Mouse (Mus musculus) liver, embryonic 11.5 days (tissue): ENCODE measurements around the gene Dclk1. TPM values are rescaled to one million over a fixed set of nuclear protein-coding genes. Genes with fewer than 3 reads are reported as not detected.

Experiments used
- ATAC-seq: fragments of 200-750 bp; cut with Nextera tagmentation; replicated peaks from 2 replicates; pipeline ENCODE4 v1.8.0; 2017; ENCODE audit warnings: moderate number of reproducible peaks, mild to moderate bottlenecking, moderate TSS enrichment, moderate library complexity; ENCODE audit not compliant: low FRiP score
- DNase-seq: peaks from one replicate; pipeline ENCODE4 v3.0.0-alpha.2; 2017; ENCODE audit warnings: low spot score
- H3K27ac ChIP-seq: fragments of 300-500 bp; sonication (generic); 2 replicates; pipeline ENCODE4 v1.5.1; 2014; ENCODE audit warnings: mild to moderate bottlenecking, low read depth, low read length, control low read depth
- H3K27me3 ChIP-seq: fragments of 300-500 bp; sonication (generic); replicated peaks from 2 replicates; pipeline ENCODE4 v1.6.1; 2014; ENCODE audit warnings: low read length, mixed read lengths; ENCODE audit not compliant: control insufficient read depth, insufficient read depth
- H3K36me3 ChIP-seq: fragments of 300-500 bp; sonication (generic); 2 replicates; pipeline ENCODE4 v1.6.1; 2014; ENCODE audit warnings: mild to moderate bottlenecking, low read length, moderate library complexity, mixed read lengths; ENCODE audit not compliant: control insufficient read depth, insufficient read depth
- H3K4me1 ChIP-seq: fragments of 300-500 bp; sonication (generic); replicated peaks from 2 replicates; pipeline ENCODE4 v1.6.1; 2014; ENCODE audit warnings: low read length, mixed read lengths; ENCODE audit not compliant: control insufficient read depth, insufficient read depth
- H3K4me2 ChIP-seq: fragments of 300-500 bp; sonication (generic); 2 replicates; pipeline ENCODE4 v1.6.1; 2014; ENCODE audit warnings: mild to moderate bottlenecking, control low read depth, moderate library complexity
- H3K4me3 ChIP-seq: fragments of 300-500 bp; sonication (generic); 2 replicates; pipeline ENCODE4 v1.5.1; 2014; ENCODE audit warnings: low read depth, low read length, control low read depth
- H3K9ac ChIP-seq: fragments of 300-500 bp; sonication (generic); 2 replicates; pipeline ENCODE4 v1.6.1; 2014; ENCODE audit warnings: low read depth, low read length, control low read depth
- H3K9me3 ChIP-seq: fragments of 300-500 bp; sonication (generic); 2 replicates; pipeline ENCODE4 v1.6.1; 2016; ENCODE audit warnings: low read length, inconsistent platforms, mixed read lengths; ENCODE audit not compliant: control insufficient read depth
- WGBS: fragments of 180-500 bp; shearing (Covaris S2); extraction: QIAGEN DNeasy Blood & Tissue Kit; methylation state at CpG from one replicate; pipeline ENCODE4 v1.1.7; 2014; 5-methylcytosine and 5-hydroxymethylcytosine counted together
- polyA plus RNA-seq: library from polyadenylated mRNA; unstranded; fragments of >200 nt; fragmentation: Nextera tagmentation; extraction: Ambion mirVana; gene quantifications from 2 replicates; pipeline ENCODE4 v1.2.1, GENCODE M21; 2014

Dclk1 gene
- polyA plus RNA-seq, 1 experiment from 2014 or later, result 3.3 TPM

DNA sequence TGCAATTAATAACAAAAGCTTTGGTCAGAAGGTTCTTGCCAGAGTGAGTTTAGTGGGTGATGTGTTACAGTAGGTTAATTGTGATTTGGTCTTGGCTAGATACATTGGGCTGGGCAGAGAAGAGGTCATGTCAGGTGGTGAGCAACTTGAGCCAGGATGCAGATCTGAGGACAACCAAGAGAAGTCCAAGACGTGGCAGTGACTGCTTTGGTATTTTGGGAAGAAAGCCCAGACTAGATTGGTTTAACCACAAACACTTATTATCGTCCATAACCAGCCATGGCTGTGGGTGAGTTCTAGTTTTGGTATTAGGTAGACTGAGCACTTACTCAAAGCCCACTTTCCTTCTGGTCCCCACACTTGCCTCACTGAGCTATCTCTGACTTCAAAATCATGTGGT, 287.2 kb downstream of the Dclk1 start:
- H3K9me3 ChIP-seq, result no peaks in the 10 kb centered on the region
- no peak overlapping the region for H3K27ac ChIP-seq
- no peak overlapping the region for H3K4me2 ChIP-seq
- H3K4me1 ChIP-seq, result no peaks in the 10 kb centered on the region
- H3K36me3 ChIP-seq, result no peaks in the 10 kb centered on the region
- H3K4me3 ChIP-seq, result no peak overlapping the region
- no peak for ATAC-seq
- WGBS, result 60% methylated on average over 2 of the region's 2 CpGs
- H3K27me3 ChIP-seq, result no peaks in the 10 kb centered on the region
- no peak for DNase-seq
- H3K9ac ChIP-seq, result no peak overlapping the region

DNA sequence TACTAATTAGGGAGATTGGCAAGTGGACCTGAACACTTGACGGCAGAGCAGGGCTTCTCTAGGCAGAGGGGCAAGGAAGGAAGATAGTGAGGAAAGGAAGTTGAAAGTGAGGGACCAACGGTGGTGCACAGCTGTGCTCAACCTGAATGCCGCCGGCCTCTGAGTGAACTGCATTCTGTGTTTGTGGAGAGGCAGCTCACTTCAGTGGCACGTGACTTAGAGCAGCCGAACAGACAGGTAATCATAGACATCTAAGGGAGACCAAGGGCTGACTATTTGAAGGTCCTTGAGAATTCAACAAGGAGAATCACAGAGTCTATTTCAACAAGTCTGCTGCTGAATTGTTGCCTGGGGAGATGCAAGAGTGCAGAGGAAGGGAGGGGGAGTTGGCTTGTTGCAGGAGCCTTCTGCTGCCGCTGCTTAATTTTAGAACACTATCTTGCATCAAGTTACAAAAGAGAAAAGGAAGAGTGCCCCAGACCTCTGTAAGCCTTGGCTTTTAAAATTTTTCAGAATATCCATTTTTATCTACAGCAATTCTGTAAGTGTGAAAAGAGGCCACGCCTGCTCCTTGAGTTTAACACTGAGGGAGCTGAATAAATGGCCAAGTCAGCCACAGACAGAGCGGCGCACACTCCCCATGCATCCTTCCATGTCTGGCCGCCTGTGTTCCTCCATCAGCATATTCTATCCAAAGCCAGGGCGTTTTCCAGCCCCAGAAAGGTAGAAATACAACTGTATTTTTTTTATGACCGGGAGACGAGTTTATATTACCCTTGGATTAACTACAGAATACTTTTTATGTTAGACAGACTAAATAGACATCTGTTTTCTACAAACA, 289.3 kb downstream of the Dclk1 start:
- Histone ChIP-seq H3K4me2 (no peak overlapping the region), H3K4me3 (no peak overlapping the region), H3K9me3 (no peaks in the 10 kb centered on the region), H3K9ac (no peak overlapping the region), H3K27me3 (no peaks in the 10 kb centered on the region), H3K27ac (no peak overlapping the region), H3K4me1 (no peaks in the 10 kb centered on the region), H3K36me3 (no peaks in the 10 kb centered on the region)
- ATAC-seq (no peak), DNase-seq (no peak)
- WGBS, result 75% methylated on average over 14 of the region's 14 CpGs

DNA sequence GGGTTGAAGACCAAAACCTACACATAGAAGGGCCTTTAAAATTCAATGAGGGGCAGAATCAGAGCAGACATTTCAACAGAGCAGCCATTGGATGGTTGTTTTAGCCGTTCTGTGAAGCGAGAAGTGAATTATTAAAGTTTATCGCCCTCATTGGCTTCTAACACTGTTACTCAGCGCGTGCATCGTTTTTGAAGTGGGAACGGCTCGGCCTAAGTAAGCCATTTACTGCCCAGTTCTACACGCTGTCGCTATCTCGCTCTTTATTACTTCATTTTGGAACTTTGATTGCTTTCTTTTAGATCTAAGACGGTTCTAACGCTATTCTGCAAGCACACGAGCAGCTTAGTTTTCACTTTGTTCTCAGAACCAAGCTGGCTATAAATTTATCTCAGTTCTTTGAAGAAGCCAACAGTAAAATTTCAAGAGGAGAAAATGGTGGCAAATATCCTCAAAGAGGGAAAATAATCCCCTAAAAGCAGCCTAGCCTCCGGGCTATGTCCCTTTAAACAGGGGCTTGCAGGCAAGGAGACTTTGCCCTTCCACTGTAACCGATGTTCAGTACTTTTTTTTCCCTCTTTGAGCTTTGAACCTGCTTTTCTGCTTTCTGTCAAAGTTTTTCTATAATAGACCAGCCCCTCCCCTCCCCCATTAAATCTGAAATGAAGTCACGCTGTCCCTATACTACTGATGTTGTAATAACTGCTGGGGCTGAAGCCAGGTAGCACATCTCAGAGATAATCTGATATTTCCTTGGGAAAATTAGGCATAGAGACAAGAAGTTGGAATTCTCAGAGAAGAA, 290.2 kb downstream of the Dclk1 start:
- H3K27ac ChIP-seq, result no peak overlapping the region
- no peak overlapping the region for H3K9ac ChIP-seq
- ATAC-seq (no peak), DNase-seq (no peak)
- no peak overlapping the region for H3K4me2 ChIP-seq
- WGBS, result 85% methylated on average over 17 of the region's 17 CpGs
- no peak overlapping the region for H3K4me3 ChIP-seq
- no peaks in the 10 kb centered on the region for H3K9me3 ChIP-seq
- H3K36me3 ChIP-seq, result no peaks in the 10 kb centered on the region
- no peaks in the 10 kb centered on the region for H3K4me1 ChIP-seq
- H3K27me3 ChIP-seq, result no peaks in the 10 kb centered on the region

DNA sequence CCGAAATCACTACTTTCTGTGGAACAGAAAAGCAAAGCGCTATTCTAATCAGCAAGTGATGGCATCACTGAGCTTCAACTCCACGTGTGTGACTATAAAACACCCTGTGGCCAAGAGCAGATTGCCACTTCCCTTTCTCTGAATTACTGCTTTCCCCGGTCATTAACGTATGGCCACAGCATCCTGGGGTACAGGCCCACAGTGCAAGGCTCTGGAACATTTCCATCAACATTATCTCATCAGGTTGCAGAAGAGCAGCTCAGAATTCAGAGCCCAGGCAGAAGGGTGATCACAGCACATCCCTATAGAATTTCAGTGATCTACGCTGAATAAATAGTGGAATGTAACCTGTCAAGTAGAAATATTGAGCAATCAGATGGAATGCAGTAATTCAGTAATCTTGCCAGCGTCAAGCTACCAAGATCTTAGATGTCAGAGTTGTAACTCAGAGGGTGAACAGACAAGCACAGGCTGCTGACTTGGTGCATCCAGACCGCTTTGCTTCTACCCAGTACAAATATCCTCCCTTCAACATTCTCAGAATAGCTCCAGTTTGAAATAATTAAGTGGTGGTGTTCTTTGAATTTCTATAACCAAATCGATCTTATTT, 293.5 kb downstream of the Dclk1 start:
- Histone ChIP-seq H3K4me1 (no peaks in the 10 kb centered on the region), H3K27ac (no peak overlapping the region), H3K9ac (no peak overlapping the region), H3K4me2 (no peak overlapping the region), H3K27me3 (no peaks in the 10 kb centered on the region), H3K9me3 (no peaks in the 10 kb centered on the region), H3K36me3 (no peaks in the 10 kb centered on the region), H3K4me3 (no peak overlapping the region)
- ATAC-seq (no peak), DNase-seq (no peak)
- WGBS, result 64% methylated on average over 9 of the region's 9 CpGs

DNA sequence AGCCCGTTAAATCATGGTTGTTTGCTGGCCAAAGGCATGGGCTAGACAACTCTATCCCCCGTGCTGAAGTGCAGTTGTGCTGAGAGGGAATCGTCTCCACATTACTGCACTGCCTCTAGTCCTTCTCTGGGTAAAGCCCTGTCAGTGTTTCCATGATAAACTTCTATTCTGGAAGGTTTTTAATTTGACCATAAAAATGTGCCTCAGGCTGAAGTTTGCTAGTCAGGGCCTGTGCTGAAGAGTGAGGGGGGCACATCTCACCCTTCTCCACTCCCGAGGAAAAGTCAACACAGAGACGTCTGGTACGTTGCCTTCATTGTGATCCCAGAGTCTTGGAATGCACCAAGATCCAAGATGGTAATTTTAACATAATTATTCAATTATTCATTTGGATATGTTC, 294.7 kb downstream of the Dclk1 start:
- H3K4me3 ChIP-seq, result no peak overlapping the region
- H3K4me1 ChIP-seq, result no peaks in the 10 kb centered on the region
- no peaks in the 10 kb centered on the region for H3K36me3 ChIP-seq
- no peak overlapping the region for H3K9ac ChIP-seq
- H3K4me2 ChIP-seq, result no peak overlapping the region
- H3K27ac ChIP-seq, result no peak overlapping the region
- 67% methylated on average over 6 of the region's 6 CpGs for WGBS
- no peaks in the 10 kb centered on the region for H3K9me3 ChIP-seq
- H3K27me3 ChIP-seq, result no peaks in the 10 kb centered on the region
- ATAC-seq (no peak), DNase-seq (no peak)

DNA sequence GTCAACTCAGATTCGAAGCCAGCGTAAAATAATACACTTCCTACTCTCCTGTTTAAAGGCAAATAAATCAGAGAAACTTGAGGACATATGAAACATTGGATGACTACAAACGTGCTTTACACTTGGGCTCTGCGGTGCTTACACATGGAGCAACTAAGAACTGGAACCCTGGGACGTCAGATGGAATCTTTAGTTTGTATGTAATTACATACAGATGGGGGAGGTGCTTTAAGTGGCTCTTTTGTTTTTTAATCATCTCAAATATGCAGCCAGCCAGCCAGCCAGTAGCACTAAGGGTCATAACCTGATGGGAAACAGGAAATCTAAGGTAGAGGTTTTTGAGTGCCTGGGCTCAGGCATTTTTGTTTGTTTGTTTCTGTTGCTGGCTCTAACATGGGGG, 295.6 kb downstream of the Dclk1 start:
- 77% methylated on average over 5 of the region's 5 CpGs for WGBS
- no peaks in the 10 kb centered on the region for H3K27me3 ChIP-seq
- no peak overlapping the region for H3K9ac ChIP-seq
- DNase-seq (no peak), ATAC-seq (no peak)
- no peaks in the 10 kb centered on the region for H3K4me1 ChIP-seq
- H3K4me2 ChIP-seq, result no peak overlapping the region
- no peak overlapping the region for H3K4me3 ChIP-seq
- H3K9me3 ChIP-seq, result no peaks in the 10 kb centered on the region
- no peak overlapping the region for H3K27ac ChIP-seq
- no peaks in the 10 kb centered on the region for H3K36me3 ChIP-seq

DNA sequence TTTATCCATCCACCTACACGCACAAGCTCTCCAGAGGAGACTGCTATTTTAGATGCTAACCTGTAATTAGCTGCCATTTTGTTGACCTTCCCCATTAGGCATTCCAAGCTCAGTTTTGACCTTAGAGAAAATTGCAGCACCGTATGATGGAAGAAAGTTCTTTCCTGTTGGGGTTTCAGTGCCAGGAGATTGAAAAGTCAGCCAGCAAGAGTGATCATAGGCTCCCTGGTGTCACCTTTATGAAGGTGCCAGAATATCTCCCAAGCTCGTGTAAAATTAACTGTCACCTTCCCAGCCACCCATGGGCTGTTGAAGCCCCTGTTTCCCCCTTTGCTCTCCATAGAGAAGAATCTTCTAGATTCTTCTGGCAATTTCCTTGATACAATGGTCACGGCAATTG, 297.2 kb downstream of the Dclk1 start:
- Histone ChIP-seq H3K9ac (no peak overlapping the region), H3K36me3 (no peaks in the 10 kb centered on the region), H3K9me3 (no peaks in the 10 kb centered on the region), H3K4me2 (no peak overlapping the region), H3K4me3 (no peak overlapping the region), H3K4me1 (peaks cover 13% of the 10 kb centered on the region), H3K27me3 (no peaks in the 10 kb centered on the region), H3K27ac (no peak overlapping the region)
- DNase-seq (no peak), ATAC-seq (no peak)
- WGBS, result 72% methylated on average over 4 of the region's 4 CpGs

DNA sequence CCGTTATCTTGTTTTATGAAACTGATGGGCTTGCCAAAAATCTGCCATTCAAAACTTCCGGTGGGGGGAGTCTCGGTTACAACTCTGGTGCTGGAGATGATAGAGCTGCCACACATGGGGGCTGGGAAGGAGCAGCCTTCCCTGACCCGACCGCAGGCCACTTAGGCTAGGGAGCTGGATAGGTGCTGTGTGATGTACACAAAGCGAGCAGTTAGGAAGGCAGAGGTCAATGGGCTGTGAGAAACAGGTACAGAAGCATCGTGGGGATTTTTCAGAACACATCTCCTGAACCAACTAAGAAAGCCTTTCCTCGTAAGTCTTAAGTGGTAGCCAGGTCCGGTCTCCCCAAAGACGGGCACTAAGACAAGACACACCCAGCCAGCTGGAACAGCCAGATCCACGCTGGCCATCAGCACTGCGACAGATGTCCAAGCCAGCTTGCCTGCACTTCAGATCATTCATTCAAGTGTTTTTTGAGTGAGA, 297.7 kb downstream of the Dclk1 start:
- no peaks in the 10 kb centered on the region for H3K36me3 ChIP-seq
- ATAC-seq, result no peak
- H3K4me1 ChIP-seq, result peaks cover 18% of the 10 kb centered on the region
- DNase-seq, result no peak
- no peak overlapping the region for H3K4me3 ChIP-seq
- no peak overlapping the region for H3K27ac ChIP-seq
- H3K9ac ChIP-seq, result no peak overlapping the region
- H3K9me3 ChIP-seq, result no peaks in the 10 kb centered on the region
- H3K27me3 ChIP-seq, result no peaks in the 10 kb centered on the region
- 86% methylated on average over 12 of the region's 12 CpGs for WGBS
- H3K4me2 ChIP-seq, result no peak overlapping the region
